18 mouse cellular contexts compared by ENCODE assay signal in the genomic region with DNA sequence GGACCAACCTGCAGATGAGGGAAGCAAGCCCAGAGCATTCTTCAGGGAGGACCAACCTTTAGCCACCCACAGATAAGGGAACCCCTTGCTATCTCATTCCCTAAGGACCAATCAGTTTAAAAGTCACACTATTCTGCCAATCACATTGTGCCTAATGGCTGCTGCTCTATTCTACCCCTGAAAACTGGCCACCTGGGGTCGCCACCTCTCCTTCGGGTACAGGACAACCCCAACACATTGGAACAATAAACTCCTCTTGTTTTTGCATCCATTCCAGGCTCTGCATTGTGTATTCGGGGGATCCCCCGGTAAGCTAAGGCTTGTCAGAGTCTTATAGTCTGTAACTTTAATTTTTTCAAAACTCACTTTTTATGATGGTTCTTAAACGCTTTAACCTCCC.
DNase-seq lines count a peak whose midpoint lies in the region; ATAC-seq and TF ChIP-seq lines count a peak whose summit lies in the region.
"Had no signal": no experiment of that assay in that cellular context is flagged by ENCODE, and none has a peak within 500 bp of the region (broad histone marks: within the 10 kb centered on the region; RNA-seq: fewer than 3 reads in every experiment).

No protein-coding gene starts in this region.

- TF ChIP-seq CTCF in forebrain, postnatal 0 days (IDR thresholded peaks at IDR 0.05; ENCODE audit: low read depth), result 0 out of 2 replicates have a peak, but pooled peaks have one; percentile 2
- peak; percentile 35 for TF ChIP-seq CTCF in liver, embryonic 14.5 days (IDR thresholded peaks at IDR 0.05; ENCODE audit: low read depth)

- no peak for TF ChIP-seq EP300 in liver, embryonic 14.5 days (IDR thresholded peaks at IDR 0.05; ENCODE audit: low read depth)

- DNase-seq in forebrain, postnatal 0 days, result no peak
- DNase-seq in forebrain, embryonic 10.5 days (ENCODE audit: extremely low spot score, low spot score), result no peak
- DNase-seq in liver, embryonic 14.5 days (ENCODE audit: low read depth in 3 of 3, low spot score in 3 of 3), result no peak
- DNase-seq in 416B (ENCODE audit: low read depth), result peak; percentile 28
- DNase-seq in embryo, embryonic 10.5 days (ENCODE audit: low spot score), result no peak
- DNase-seq: B cell, adult 2 months; cerebellum, adult 9-10 months; gastrocnemius, adult 2 months; heart, adult 11 months; kidney, adult 11 months; kidney, postnatal 14 days had no signal

- no peaks in the 10 kb centered on the region for H3K9me3 ChIP-seq in forebrain, postnatal 0 days (ENCODE audit: low read length)
- no peaks in the 10 kb centered on the region for H3K9me3 ChIP-seq in forebrain, embryonic 10.5 days
- H3K9me3 ChIP-seq in liver, embryonic 14.5 days (ENCODE audit: control insufficient read depth, low read length), result no peaks in the 10 kb centered on the region
- no peaks in the 10 kb centered on the region for H3K9me3 ChIP-seq in liver, embryonic 12.5 days (replicated peaks)
- H3K9me3 ChIP-seq: embryonic facial prominence, embryonic 13.5 days; heart, embryonic 15.5 days; limb, embryonic 10.5 days had no signal

- no peak overlapping the region for H3K4me3 ChIP-seq in forebrain, postnatal 0 days (ENCODE audit: low read depth, low read length)
- no peak overlapping the region for H3K4me3 ChIP-seq in forebrain, embryonic 10.5 days
- no peak overlapping the region for H3K4me3 ChIP-seq in liver, embryonic 14.5 days (ENCODE audit: insufficient read depth in 1 of 2, low read depth in 2 of 2, low read length in 2 of 2)
- H3K4me3 ChIP-seq in liver, embryonic 12.5 days, result no peak overlapping the region
- H3K4me3 ChIP-seq: embryonic facial prominence, embryonic 13.5 days; gastrocnemius, adult 2 months; heart, embryonic 15.5 days; left cerebral cortex, adult 2 months; limb, embryonic 10.5 days; myocyte had no signal

- no peak overlapping the region for H3K9ac ChIP-seq in forebrain, postnatal 0 days
- H3K9ac ChIP-seq in liver, embryonic 14.5 days (replicated peaks), result no peak overlapping the region
- H3K9ac ChIP-seq in liver, embryonic 12.5 days, result no peak overlapping the region
- H3K9ac ChIP-seq: embryonic facial prominence, embryonic 13.5 days; heart, embryonic 15.5 days had no signal

- no peak for ATAC-seq in forebrain, postnatal 0 days
- ATAC-seq in liver, embryonic 14.5 days (ENCODE audit: insufficient read depth), result no peak
- no peak for ATAC-seq in liver, embryonic 12.5 days
- ATAC-seq in megakaryocyte progenitor cell, adult 5-6 weeks (replicated peaks; ENCODE audit: poor library complexity), result peak; percentile 41; the same call in 1 of the 2 replicates

- no peaks in the 10 kb centered on the region for H3K27me3 ChIP-seq in forebrain, postnatal 0 days (ENCODE audit: insufficient read depth, low read length)
- H3K27me3 ChIP-seq in forebrain, embryonic 10.5 days (ENCODE audit: poor library complexity, severe bottlenecking), result peaks cover 4% of the 10 kb centered on the region; the same call in 1 of the 2 replicates
- no peaks in the 10 kb centered on the region for H3K27me3 ChIP-seq in liver, embryonic 14.5 days (ENCODE audit: control insufficient read depth, insufficient read depth, low read length)
- H3K27me3 ChIP-seq in liver, embryonic 12.5 days (replicated peaks), result 0 out of 2 replicates have a peak, but pooled peaks cover 3% of the 10 kb centered on the region
- H3K27me3 ChIP-seq: embryonic facial prominence, embryonic 13.5 days; heart, embryonic 15.5 days had no signal

- H3K27ac ChIP-seq in forebrain, postnatal 0 days (ENCODE audit: low read depth, low read length), result no peak overlapping the region
- no peak overlapping the region for H3K27ac ChIP-seq in forebrain, embryonic 10.5 days
- no peak overlapping the region for H3K27ac ChIP-seq in liver, embryonic 14.5 days
- H3K27ac ChIP-seq in liver, embryonic 12.5 days, result no peak overlapping the region
- H3K27ac ChIP-seq: embryonic facial prominence, embryonic 13.5 days; gastrocnemius, adult 2 months; heart, embryonic 15.5 days; left cerebral cortex, adult 2 months; limb, embryonic 10.5 days had no signal

- 82% methylated on average over 5 of the region's 5 CpGs for WGBS in forebrain, postnatal 0 days
- 90% methylated on average over 5 of the region's 5 CpGs for WGBS in forebrain, embryonic 10.5 days
- 56% methylated on average over 5 of the region's 5 CpGs for WGBS in liver, embryonic 14.5 days (ENCODE audit: insufficient replicate concordance)
- 71% methylated on average over 5 of the region's 5 CpGs for WGBS in liver, embryonic 12.5 days (ENCODE audit: insufficient replicate concordance)

- H3K4me2 ChIP-seq in forebrain, postnatal 0 days (ENCODE audit: low read depth), result no peak overlapping the region
- no peak overlapping the region for H3K4me2 ChIP-seq in liver, embryonic 14.5 days (ENCODE audit: low read depth)
- H3K4me2 ChIP-seq in liver, embryonic 12.5 days, result no peak overlapping the region
- H3K4me2 ChIP-seq: embryonic facial prominence, embryonic 13.5 days; heart, embryonic 15.5 days had no signal

- H3K4me1 ChIP-seq in forebrain, postnatal 0 days (ENCODE audit: insufficient read depth), result no peaks in the 10 kb centered on the region
- peaks cover 16% of the 10 kb centered on the region for H3K4me1 ChIP-seq in forebrain, embryonic 10.5 days
- H3K4me1 ChIP-seq in liver, embryonic 14.5 days (replicated peaks; ENCODE audit: control insufficient read depth in 2 of 2, insufficient read depth in 2 of 2, low read length in 1 of 2), result no peaks in the 10 kb centered on the region
- H3K4me1 ChIP-seq in liver, embryonic 12.5 days, result no peaks in the 10 kb centered on the region
- H3K4me1 ChIP-seq: embryonic facial prominence, embryonic 13.5 days had no signal

- H3K36me3 ChIP-seq in forebrain, postnatal 0 days (ENCODE audit: insufficient read depth), result no peaks in the 10 kb centered on the region
- no peaks in the 10 kb centered on the region for H3K36me3 ChIP-seq in forebrain, embryonic 10.5 days (replicated peaks)
- no peaks in the 10 kb centered on the region for H3K36me3 ChIP-seq in liver, embryonic 14.5 days (replicated peaks; ENCODE audit: control insufficient read depth, insufficient read depth, low read depth)
- no peaks in the 10 kb centered on the region for H3K36me3 ChIP-seq in liver, embryonic 12.5 days
- H3K36me3 ChIP-seq: embryonic facial prominence, embryonic 13.5 days; heart, embryonic 15.5 days; limb, embryonic 10.5 days had no signal
